In the genomic region with DNA sequence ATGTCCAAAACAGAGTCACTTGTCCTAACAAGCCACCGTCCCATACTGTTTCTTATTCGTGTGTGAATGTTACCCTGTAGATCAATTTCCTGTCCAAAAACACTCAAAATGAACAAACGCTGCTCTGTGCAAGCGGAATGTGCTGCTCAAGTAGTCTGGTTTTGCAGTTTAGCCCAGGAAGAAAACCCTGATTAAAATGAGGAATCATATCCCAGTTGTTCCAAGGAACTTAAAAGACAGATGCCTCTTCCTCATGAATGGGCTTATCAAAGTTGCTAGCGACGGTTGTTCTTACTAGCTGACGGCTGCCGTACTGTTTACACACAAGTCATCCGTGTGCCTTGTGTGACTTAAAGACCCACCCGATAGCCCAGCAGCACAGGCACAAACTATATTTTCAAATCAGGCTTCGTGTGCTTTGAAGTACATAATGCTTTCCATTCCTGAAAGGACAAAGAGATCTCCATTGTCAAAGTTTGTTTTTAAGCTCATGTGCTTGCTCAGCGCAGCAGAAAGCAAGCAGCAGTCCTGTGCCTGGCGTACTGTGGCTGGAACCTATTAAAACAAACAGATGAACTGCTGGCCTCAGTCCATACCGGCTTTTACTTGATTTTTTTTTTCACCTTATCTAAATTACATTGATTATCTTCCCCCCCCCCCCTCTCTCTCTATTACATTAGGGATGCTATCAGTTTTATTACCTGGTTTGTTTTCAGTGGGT, we compare ENCODE assay signal across 8 mouse cellular contexts. TPM values are rescaled to one million over a fixed set of nuclear protein-coding genes. Genes with fewer than 3 reads are reported as not detected.
DNase-seq lines count a peak whose midpoint lies in the region; ATAC-seq and TF ChIP-seq lines count a peak whose summit lies in the region.

A gene (minus strand): TSS at position 51 of the 721 bp plus-strand sequence.

- no peak for DNase-seq in frontal cortex, adult 2 months (ENCODE audit: extremely low spot score in 1 of 2, low spot score in 1 of 2)
- DNase-seq in frontal cortex, postnatal 10 days (ENCODE audit: low spot score in 2 of 2): no peak
- no peak for DNase-seq in lung, postnatal 14 days
- no peak for DNase-seq in liver
- DNase-seq in thymus, adult 2 months: no peak

- H3K36me3 ChIP-seq in lung, embryonic 15.5 days: no peaks in the 10 kb centered on the region
- H3K36me3 ChIP-seq in intestine, embryonic 16.5 days (ENCODE audit: control insufficient read depth, insufficient read depth, low read length): no peaks in the 10 kb centered on the region
- H3K36me3 ChIP-seq in neural tube, embryonic 14.5 days (ENCODE audit: control insufficient read depth, insufficient read depth, low read length): no peaks in the 10 kb centered on the region
- no peaks in the 10 kb centered on the region for H3K36me3 ChIP-seq in thymus, adult 2 months (ENCODE audit: control insufficient read depth, insufficient read depth, low read length)

- WGBS in lung, embryonic 15.5 days: 6% methylated on average over 14 of the region's 14 CpGs
- 18% methylated on average over 14 of the region's 14 CpGs for WGBS in intestine, embryonic 16.5 days
- WGBS in neural tube, embryonic 14.5 days: 57% methylated on average over 14 of the region's 14 CpGs
- WGBS in thymus, adult 2 months: 68% methylated on average over 14 of the region's 14 CpGs

- TF ChIP-seq POLR2A in thymus, adult 2 months (IDR thresholded peaks at IDR 0.05; ENCODE audit: control insufficient read depth, extremely low read depth, insufficient read depth, low read length, poor library complexity): no peak

- no peaks in the 10 kb centered on the region for H3K9me3 ChIP-seq in lung, embryonic 15.5 days
- H3K9me3 ChIP-seq in intestine, embryonic 16.5 days (ENCODE audit: control insufficient read depth, low read length): no peaks in the 10 kb centered on the region
- H3K9me3 ChIP-seq in neural tube, embryonic 14.5 days (ENCODE audit: control insufficient read depth, low read length): no peaks in the 10 kb centered on the region

- H3K4me2 ChIP-seq in lung, embryonic 15.5 days: peak within 1 kb of the TSS; percentile 36
- peak within 1 kb of the TSS; percentile 37 for H3K4me2 ChIP-seq in intestine, embryonic 16.5 days (ENCODE audit: low read depth, low read length)
- H3K4me2 ChIP-seq in neural tube, embryonic 14.5 days (ENCODE audit: low read depth, low read length): no peak within 1 kb of the TSS

- H3K9ac ChIP-seq in lung, embryonic 15.5 days: no peak within 1 kb of the TSS
- H3K9ac ChIP-seq in intestine, embryonic 16.5 days (ENCODE audit: low read depth, low read length): no peak within 1 kb of the TSS
- no peak within 1 kb of the TSS for H3K9ac ChIP-seq in neural tube, embryonic 14.5 days (replicated peaks; ENCODE audit: low read depth, low read length)

- ATAC-seq in lung, embryonic 15.5 days (ENCODE audit: borderline replicate concordance, extremely low read depth, low FRiP score, low TSS enrichment): peak; percentile 53; the same call in 1 of the 2 replicates
- peak; percentile 68 for ATAC-seq in intestine, embryonic 16.5 days
- ATAC-seq in neural tube, embryonic 14.5 days (ENCODE audit: low read depth): no peak

- H3K4me1 ChIP-seq in lung, embryonic 15.5 days: peaks cover 19% of the 10 kb centered on the region
- peaks cover 8% of the 10 kb centered on the region; the same call in 1 of the 2 replicates for H3K4me1 ChIP-seq in intestine, embryonic 16.5 days (ENCODE audit: control insufficient read depth, insufficient read depth, low read length)
- no peaks in the 10 kb centered on the region for H3K4me1 ChIP-seq in neural tube, embryonic 14.5 days (ENCODE audit: control insufficient read depth, insufficient read depth, low read length)
- H3K4me1 ChIP-seq in thymus, adult 2 months (replicated peaks; ENCODE audit: control insufficient read depth, insufficient read depth, low read length): no peaks in the 10 kb centered on the region

- H3K4me3 ChIP-seq in lung, embryonic 15.5 days: peak within 1 kb of the TSS; percentile 4; the same call in 1 of the 2 replicates
- H3K4me3 ChIP-seq in intestine, embryonic 16.5 days (ENCODE audit: low read length): peak within 1 kb of the TSS; percentile 11; the same call in 1 of the 2 replicates
- no peak within 1 kb of the TSS for H3K4me3 ChIP-seq in neural tube, embryonic 14.5 days (ENCODE audit: low read depth, low read length)
- H3K4me3 ChIP-seq in thymus, adult 2 months (ENCODE audit: control insufficient read depth, insufficient read depth, low read length): no peak within 1 kb of the TSS

- no peak within 1 kb of the TSS for H3K27ac ChIP-seq in lung, embryonic 15.5 days
- no peak within 1 kb of the TSS for H3K27ac ChIP-seq in intestine, embryonic 16.5 days (ENCODE audit: low read length)
- no peak within 1 kb of the TSS for H3K27ac ChIP-seq in neural tube, embryonic 14.5 days (ENCODE audit: low read depth, low read length)
- no peak within 1 kb of the TSS for H3K27ac ChIP-seq in thymus, adult 2 months (ENCODE audit: control insufficient read depth, insufficient read depth, low read length)

- TF ChIP-seq CTCF in thymus, adult 2 months (IDR thresholded peaks at IDR 0.05; ENCODE audit: borderline replicate concordance, control insufficient read depth, extremely low read depth, insufficient read depth, low read length, poor library complexity): no peak

- H3K27me3 ChIP-seq in lung, embryonic 15.5 days: no peaks in the 10 kb centered on the region
- H3K27me3 ChIP-seq in intestine, embryonic 16.5 days (replicated peaks; ENCODE audit: control insufficient read depth, insufficient read depth, low read length): peaks cover 4% of the 10 kb centered on the region; the same call in 1 of the 2 replicates
- no peaks in the 10 kb centered on the region for H3K27me3 ChIP-seq in neural tube, embryonic 14.5 days (ENCODE audit: control insufficient read depth, insufficient read depth, low read length)
- H3K27me3 ChIP-seq in thymus, adult 2 months (ENCODE audit: control insufficient read depth, insufficient read depth, low read length): no peaks in the 10 kb centered on the region

RNA-seq across cellular contexts. Expression of the gene that starts here (rescaled TPM):
- 29.3 and 40.1 TPM in 2 replicates for polyA plus RNA-seq in frontal cortex, adult 2 months (2012; rRNA removed)
- polyA plus RNA-seq in lung, embryonic 15.5 days (2015; fragmentation: Nextera tagmentation; extraction: Ambion mirVana): 4.5 and 5.6 TPM in 2 replicates
- 2.3 and 2.4 TPM in 2 replicates for polyA plus RNA-seq in intestine, embryonic 16.5 days (2015; fragmentation: Nextera tagmentation; extraction: Ambion mirVana)
- polyA plus RNA-seq in neural tube, embryonic 14.5 days (2014; fragmentation: Nextera tagmentation; extraction: Ambion mirVana): 18.7 and 23.9 TPM in 2 replicates
- 3.9 and 4.4 TPM in 2 replicates for polyA plus RNA-seq in thymus, adult 2 months (2012; rRNA removed)

Comparison
In these comparisons a context has a peak if more than half of its experiments do, and no peak if none do; other contexts are left out.
1. H3K4me3 ChIP-seq: peak in lung, embryonic 15.5 days (single experiment) and intestine, embryonic 16.5 days (single experiment); none in neural tube, embryonic 14.5 days (single experiment) and thymus, adult 2 months (single experiment).